Mouse (Mus musculus) CH12.LX (cell line): ENCODE measurements at regions not wholly inside any gene's neighbourhood (a gene's known extent, or its start where the extent isn't known, plus 50 kb on each side); places are given as distances from the start of the nearest gene placed in this dataset.

Source experiments
- DNase-seq: peaks from one replicate; pipeline ENCODE4 v3.0.0-alpha.2; 2013; ENCODE audit errors: extremely low read depth
- H3K27ac ChIP-seq: 2 replicates; pipeline ENCODE4 v1.5.1; 2012; ENCODE audit warnings: low read depth, mild to moderate bottlenecking, control low read depth, moderate library complexity; ENCODE audit not compliant: insufficient read depth
- H3K27me3 ChIP-seq: replicated peaks from 2 replicates; pipeline ENCODE3; 2012; ENCODE audit warnings: inconsistent platforms
- H3K36me3 ChIP-seq, 2 experiments: replicated peaks in 1 of 2; 2 replicates each; pipeline versions ENCODE3 to v1.6.1; 2012; ENCODE audit warnings: inconsistent platforms in 1 of 2, low read length in 1 of 2, mild to moderate bottlenecking in 1 of 2, mixed read lengths in 1 of 2, moderate library complexity in 1 of 2; ENCODE audit not compliant: control insufficient read depth in 1 of 2, insufficient read depth in 1 of 2
- H3K4me1 ChIP-seq, 2 experiments: 2 replicates each; pipeline ENCODE4 v1.6.1; 2012; ENCODE audit warnings: inconsistent platforms in 1 of 2, moderate library complexity in 1 of 2; ENCODE audit not compliant: insufficient read depth in 2 of 2, control insufficient read depth in 1 of 2
- H3K4me2 ChIP-seq: 2 replicates; pipeline ENCODE4 v1.6.1; 2012; ENCODE audit warnings: low read depth, mild to moderate bottlenecking, control low read depth; ENCODE audit not compliant: poor library complexity, insufficient read depth, severe bottlenecking
- H3K4me3 ChIP-seq, 3 experiments: fragments of 150-350 bp in 1 of 3; sonication (generic) in 1 of 3; replicated peaks in 1 of 3; 2 replicates each; pipeline versions ENCODE3 to v1.5.1; 2011 to 2012; ENCODE audit warnings: low read depth in 2 of 3, low read length in 2 of 3, mild to moderate bottlenecking in 2 of 3, moderate library complexity in 2 of 3, control low read depth in 1 of 3, improper control_type of control experiment in 1 of 3, inconsistent platforms in 1 of 3, mixed read lengths in 1 of 3; ENCODE audit not compliant: poor library complexity in 1 of 3
- H3K79me2 ChIP-seq: replicated peaks from 2 replicates; pipeline ENCODE4 v1.6.1; 2012; ENCODE audit warnings: mild to moderate bottlenecking, moderate library complexity; ENCODE audit not compliant: control insufficient read depth, poor library complexity, insufficient read depth, severe bottlenecking; ENCODE audit errors: extremely low read depth
- H3K9ac ChIP-seq: 2 replicates; pipeline ENCODE4 v1.6.1; 2012; ENCODE audit warnings: low read depth, mild to moderate bottlenecking, control low read depth, moderate library complexity; ENCODE audit not compliant: insufficient read depth
- H3K9me3 ChIP-seq: replicated peaks from 2 replicates; pipeline ENCODE3; 2012; ENCODE audit warnings: low read length, inconsistent platforms, mixed read lengths
- CHD1 ChIP-seq: IDR thresholded peaks from 2 replicates; pipeline ENCODE4 v1.6.1; 2012; ENCODE audit warnings: low read depth, low read length, improper control_type of control experiment, inconsistent platforms
- CHD2 ChIP-seq: IDR thresholded peaks from 2 replicates; pipeline ENCODE4 v1.6.1; 2011; ENCODE audit warnings: low read length, improper control_type of control experiment
- CTCF ChIP-seq, 2 experiments: IDR thresholded peaks in 1 of 2; conservative IDR thresholded peaks in 1 of 2; 2 replicates each; pipeline ENCODE4 v1.5.1; 2011 to 2012; ENCODE audit warnings: low read depth in 2 of 2, low read length in 2 of 2, improper control_type of control experiment in 1 of 2, inconsistent platforms in 1 of 2, mild to moderate bottlenecking in 1 of 2, moderate library complexity in 1 of 2
- JUND ChIP-seq: conservative IDR thresholded peaks from 2 replicates; pipeline ENCODE4 v1.6.1; 2011; ENCODE audit warnings: low read depth, low read length, improper control_type of control experiment
- MAFK ChIP-seq: IDR thresholded peaks from 2 replicates; pipeline ENCODE4 v1.6.1; 2011; ENCODE audit warnings: low read length, improper control_type of control experiment; ENCODE audit not compliant: insufficient replicate concordance
- MEF2A ChIP-seq: IDR thresholded peaks from 2 replicates; pipeline ENCODE4 v1.6.1; 2014; ENCODE audit warnings: low read depth, mild to moderate bottlenecking, inconsistent platforms, low read length, improper control_type of control experiment, borderline replicate concordance
- MYC ChIP-seq: IDR thresholded peaks from 2 replicates; pipeline ENCODE4 v1.6.1; 2011; ENCODE audit warnings: low read depth, mild to moderate bottlenecking, improper control_type of control experiment, low read length
- NELFE ChIP-seq: IDR thresholded peaks from 2 replicates; pipeline ENCODE4 v1.6.1; 2011; ENCODE audit warnings: low read depth, low read length, improper control_type of control experiment
- POLR2AphosphoS2 ChIP-seq: IDR thresholded peaks from 2 replicates; pipeline ENCODE4 v1.6.1; 2011; ENCODE audit warnings: low read depth, low read length, improper control_type of control experiment
- RAD21 ChIP-seq: IDR thresholded peaks from 2 replicates; pipeline ENCODE4 v1.6.1; 2011; ENCODE audit warnings: low read depth, mild to moderate bottlenecking, low read length, improper control_type of control experiment, moderate library complexity
- SMC3 ChIP-seq: IDR thresholded peaks from 2 replicates; pipeline ENCODE4 v1.6.1; 2011; ENCODE audit warnings: low read depth, low read length, improper control_type of control experiment
- TBP ChIP-seq: conservative IDR thresholded peaks from 2 replicates; pipeline ENCODE4 v1.6.1; 2011; ENCODE audit warnings: low read depth, low read length, improper control_type of control experiment
- TCF12 ChIP-seq: IDR thresholded peaks from 2 replicates; pipeline ENCODE4 v1.6.1; 2014; ENCODE audit warnings: low read depth, mild to moderate bottlenecking, inconsistent platforms, low read length, improper control_type of control experiment
- ZC3H11A ChIP-seq: IDR thresholded peaks from 2 replicates; pipeline ENCODE4 v1.6.1; 2012; ENCODE audit warnings: low read depth, mild to moderate bottlenecking, inconsistent platforms, low read length, improper control_type of control experiment
- ZMIZ1 ChIP-seq: IDR thresholded peaks from 2 replicates; pipeline ENCODE4 v1.6.1; 2012; ENCODE audit warnings: low read depth, mild to moderate bottlenecking, inconsistent platforms, low read length, improper control_type of control experiment
- dilution Hi-C: fragments of 300-500 bp; cut with MboI; formaldehyde crosslinking; loops from 2 replicates; pipeline ENCODE4 v1.14.3; 2020; ENCODE audit warnings: low sequenced_read_pairs; ENCODE audit not compliant: extremely low pct_unique_long_range_greater_than_20kb, extremely low pct_ligation_motif_present
- in situ Hi-C: fragments of 300-500 bp; cut with MboI; formaldehyde crosslinking; loops from 3 replicates; pipeline ENCODE4 v1.14.3; 2019; ENCODE audit warnings: low sequenced_read_pairs, low pct_ligation_motif_present, low pct_unique_long_range_greater_than_20kb, mixed read lengths

- Histone ChIP-seq H3K79me2 (no peaks in the 10 kb centered on the region), H3K4me1 (no peaks in the 10 kb centered on the region), H3K9ac (no peak overlapping the region), H3K4me3 (no peak overlapping the region), H3K9me3 (peaks cover 43% of the 10 kb centered on the region), H3K36me3 (no peaks in the 10 kb centered on the region), H3K27me3 (no peaks in the 10 kb centered on the region), H3K4me2 (no peak overlapping the region), H3K27ac (no peak overlapping the region)
- dilution Hi-C loops (no loop called here), in situ Hi-C loops (no loop called here)
- no peak for DNase-seq
- TF ChIP-seq CHD1 = no peak
- TF ChIP-seq ZMIZ1 = no peak
- no peak for TF ChIP-seq TBP
- no peak for TF ChIP-seq JUND
- no peak for TF ChIP-seq SMC3
- no peak for TF ChIP-seq CHD2
Measured at GRCm38 (mm10) chr17:62461304-62462245, 419.5 kb downstream of the Efna5 start.

- Histone ChIP-seq H3K4me2 (no peak overlapping the region), H3K9ac (no peak overlapping the region), H3K79me2 (no peaks in the 10 kb centered on the region), H3K27me3 (no peaks in the 10 kb centered on the region), H3K4me1 (no peaks in the 10 kb centered on the region)
- in situ Hi-C loops = no loop called here
- peak; percentile 3 for DNase-seq
- dilution Hi-C loops = no loop called here
- TF ChIP-seq CTCF (conservative IDR thresholded peaks at IDR 0.05 in 1 of 2, IDR thresholded peaks at IDR 0.05 in 1 of 2; ENCODE audit: low read depth in 2 of 2, low read length in 2 of 2) (peak in 1 of 2 experiments; percentile 16; a peak in 2 of 4 replicates), POLR2AphosphoS2 (no peak)
- TF ChIP-seq, all 38 proteins: peak for 1
- H3K27ac ChIP-seq = no peak overlapping the region
- H3K4me3 ChIP-seq = no peak overlapping the region
- peaks cover 36% of the 10 kb centered on the region for H3K9me3 ChIP-seq
- H3K36me3 ChIP-seq = no peaks in the 10 kb centered on the region
Measured at GRCm38 (mm10) chr17:62458964-62459363, 422.2 kb downstream of the Efna5 start.

GRCm38 (mm10) chr17:62438045-62438444, 443.1 kb downstream of the Efna5 start:
- Histone ChIP-seq H3K4me2 (no peak overlapping the region), H3K4me1 (no peaks in the 10 kb centered on the region), H3K36me3 (no peaks in the 10 kb centered on the region), H3K79me2 (no peaks in the 10 kb centered on the region), H3K9me3 (peaks cover 25% of the 10 kb centered on the region)
- no peak for TF ChIP-seq MEF2A
- no peak for TF ChIP-seq ZMIZ1
- TF ChIP-seq MAFK = no peak
- TF ChIP-seq NELFE = no peak
- no peak for TF ChIP-seq MYC
- TF ChIP-seq ZC3H11A = no peak
- TF ChIP-seq RAD21 = no peak
- TF ChIP-seq TCF12 = no peak
- TF ChIP-seq, all 38 proteins: peak for 0
- dilution Hi-C loops (no loop called here), in situ Hi-C loops (no loop called here)
- Histone ChIP-seq H3K9ac (no peak overlapping the region), H3K27me3 (no peaks in the 10 kb centered on the region), H3K27ac (no peak overlapping the region), H3K4me3 (no peak overlapping the region)
- no peak for DNase-seq
